Mouse (Mus musculus) kidney, adult 2 months (tissue): ENCODE results near the gene Gm7861. TPM values are rescaled to one million over a fixed set of nuclear protein-coding genes. Genes with fewer than 3 reads are reported as not detected.
"Not testable (repeated sequence)": the region's sequence is repeated elsewhere in the genome, so short reads cannot be mapped to it uniquely, and the experiment has no call there.

ENCODE experiments used
- DNase-seq: peaks from one replicate; pipeline ENCODE4 v3.0.0; 2021
- H3K27ac ChIP-seq: fragments of 200-500 bp; 2 replicates; pipeline ENCODE4 v1.5.1; 2012; ENCODE audit warnings: low read depth, low read length, control low read depth, inconsistent platforms; ENCODE audit not compliant: insufficient read depth
- H3K27me3 ChIP-seq: fragments of 200-500 bp; replicated peaks from 2 replicates; pipeline ENCODE4 v1.6.1; 2012; ENCODE audit warnings: mild to moderate bottlenecking, moderate library complexity, low read length, inconsistent platforms; ENCODE audit not compliant: control insufficient read depth, insufficient read depth
- H3K36me3 ChIP-seq: fragments of 200-500 bp; 2 replicates; pipeline ENCODE4 v1.6.1; 2012; ENCODE audit warnings: mild to moderate bottlenecking, moderate library complexity, low read length, inconsistent platforms; ENCODE audit not compliant: control insufficient read depth, insufficient read depth
- H3K4me1 ChIP-seq: fragments of 200-500 bp; 2 replicates; pipeline ENCODE4 v1.6.1; 2011; ENCODE audit warnings: low read length; ENCODE audit not compliant: control insufficient read depth, insufficient read depth
- H3K4me3 ChIP-seq: fragments of 200-500 bp; 2 replicates; pipeline ENCODE4 v1.5.1; 2011; ENCODE audit warnings: mild to moderate bottlenecking, low read depth, low read length, control low read depth; ENCODE audit not compliant: insufficient read depth
- WGBS: fragments of 180-500 bp; shearing (Covaris S2); methylation state at CpG from one replicate; pipeline ENCODE4 v1.1.7; 2018; 5-methylcytosine and 5-hydroxymethylcytosine counted together
- polyA plus RNA-seq: library from polyadenylated mRNA; depleted of rRNA; stranded (reverse); fragments of >200 nt; gene quantifications from 2 replicates; pipeline ENCODE4 v1.2.3, GENCODE M21; 2012; rRNA removed

Gm7861 gene
- not detected in 2 replicates for polyA plus RNA-seq

- not testable (repeated sequence) for H3K27me3 ChIP-seq, H3K36me3 ChIP-seq, H3K4me3 ChIP-seq, H3K27ac ChIP-seq, H3K4me1 ChIP-seq, DNase-seq
- WGBS = no CpG with 5 or more reads among the region's 1 CpGs
Measured at GRCm38 (mm10) chr8:21594408-21594807, at the start of gene Gm7861. Gene Gm7861 (minus strand): TSS chr8:21594508.

GRCm38 (mm10) chr8:21617883-21618282 is 23.6 kb upstream of the Gm7861 start, which contains the start of gene Defa26:
Gene Defa26 (plus strand): TSS chr8:21618183.
- 86% methylated on average over 1 of the region's 1 CpGs for WGBS
- not testable (repeated sequence) for H3K36me3 ChIP-seq, H3K27ac ChIP-seq, DNase-seq, H3K4me3 ChIP-seq, H3K27me3 ChIP-seq, H3K4me1 ChIP-seq

- not testable (repeated sequence) for DNase-seq, H3K4me1 ChIP-seq, H3K27ac ChIP-seq, H3K27me3 ChIP-seq, H3K36me3 ChIP-seq, H3K4me3 ChIP-seq
- no CpG with 5 or more reads among the region's 1 CpGs for WGBS
Measured at GRCm38 (mm10) chr8:21582706-21583105, 11.6 kb downstream of the Gm7861 start, which contains the start of gene Defa28. Gene Defa28 (plus strand): TSS chr8:21583006.

- H3K27ac ChIP-seq, H3K4me1 ChIP-seq, DNase-seq, H3K4me3 ChIP-seq, H3K36me3 ChIP-seq, H3K27me3 ChIP-seq: not testable (repeated sequence)
- WGBS = no CpG with 5 or more reads among the region's 1 CpGs
Measured at GRCm38 (mm10) chr8:21565086-21565485, 29.2 kb downstream of the Gm7861 start, which contains the start of gene Defa37. Gene Defa37 (plus strand): TSS chr8:21565386.

Other genes starting within 250 kb of the Gm7861 start
- not detected in 2 replicates for gene Defa2, start 216.0 kb downstream of the Gm7861 start, polyA plus RNA-seq
- gene Defa33, start 202.7 kb downstream of the Gm7861 start, polyA plus RNA-seq = not detected in 2 replicates
- not detected in 2 replicates for gene Defa36, start 167.1 kb downstream of the Gm7861 start, polyA plus RNA-seq
- gene Gm7849, start 137.9 kb downstream of the Gm7861 start, polyA plus RNA-seq = not detected in 2 replicates
- gene Defa20, start 85.2 kb downstream of the Gm7861 start, polyA plus RNA-seq = not detected in 2 replicates
- not detected in 2 replicates for gene Defa32, start 65.5 kb downstream of the Gm7861 start, polyA plus RNA-seq
- gene Defa37, start 29.1 kb downstream of the Gm7861 start, polyA plus RNA-seq = not detected in 2 replicates
- gene Defa28, start 11.5 kb downstream of the Gm7861 start, polyA plus RNA-seq = not detected in 2 replicates
- gene Defa26, start 23.7 kb upstream of the Gm7861 start, polyA plus RNA-seq = not detected in 2 replicates
- not detected in 2 replicates for gene Defa17, start 61.3 kb upstream of the Gm7861 start, polyA plus RNA-seq
- not detected in 2 replicates for gene Defa34, start 71.3 kb upstream of the Gm7861 start, polyA plus RNA-seq
- gene AY761184, start 109.1 kb upstream of the Gm7861 start, polyA plus RNA-seq = not detected in 2 replicates
- not detected in 2 replicates for gene Defa24, start 140.0 kb upstream of the Gm7861 start, polyA plus RNA-seq
- gene Defb50, start 229.0 kb upstream of the Gm7861 start, polyA plus RNA-seq = not detected in 2 replicates
- 1.5 and 2.4 TPM in 2 replicates for gene Defb2, start 245.4 kb upstream of the Gm7861 start, polyA plus RNA-seq